Mouse (Mus musculus) mouse embryonic stem cell (cell line): ENCODE measurements around the gene Usp15.

Experiments used
- in situ Hi-C, 2 experiments: fragments of 300-500 bp; cut with MboI; formaldehyde crosslinking; loops; 1 replicate in 1 of 2; 3 replicates in 1 of 2; pipeline ENCODE4 v1.14.3; 2019 to 2020; ENCODE audit warnings: low sequenced_read_pairs in 2 of 2, low pct_unique_long_range_greater_than_20kb in 1 of 2, mixed read lengths in 1 of 2; ENCODE audit not compliant: unreplicated experiment in 1 of 2

Gene Usp15

GRCm38 (mm10) chr10:123116861-123117260 is 79.9 kb downstream of the Usp15 start:
- in situ Hi-C loops = no loop called here

- in situ Hi-C loops = no loop called here
Observed at GRCm38 (mm10) chr10:123113466-123113865, 83.3 kb downstream of the Usp15 start.

- in situ Hi-C loops = no loop called here
Observed at GRCm38 (mm10) chr10:123112787-123113168, 84.0 kb downstream of the Usp15 start.

GRCm38 (mm10) chr10:123112056-123112786 is 84.6 kb downstream of the Usp15 start:
- in situ Hi-C loops = no loop called here

- in situ Hi-C loops = no loop called here
Observed at GRCm38 (mm10) chr10:123110548-123110947, 86.2 kb downstream of the Usp15 start.

GRCm38 (mm10) chr10:123108527-123108926 is 88.3 kb downstream of the Usp15 start:
- in situ Hi-C loops = no loop called here

- in situ Hi-C loops = no loop called here
Observed at GRCm38 (mm10) chr10:123108121-123108520, 88.7 kb downstream of the Usp15 start.

- in situ Hi-C loops = no loop called here
Observed at GRCm38 (mm10) chr10:123101303-123101702, 95.5 kb downstream of the Usp15 start.

GRCm38 (mm10) chr10:123100584-123100983 is 96.2 kb downstream of the Usp15 start:
- in situ Hi-C loops = no loop called here

- in situ Hi-C loops = loop anchor here (10.0 to 25.0 kb wide), 2 partner anchors 290 to 532 kb away; no protein-coding TSS in a partner anchor
Observed at GRCm38 (mm10) chr10:123094504-123094903, 102.3 kb downstream of the Usp15 start.

GRCm38 (mm10) chr10:123092577-123092976 is 104.2 kb downstream of the Usp15 start:
- in situ Hi-C loops = loop anchor here (10.0 to 25.0 kb wide), 2 partner anchors 288 to 530 kb away; no protein-coding TSS in a partner anchor

- in situ Hi-C loops = loop anchor here (10.0 to 25.0 kb wide), 2 partner anchors 287 to 529 kb away; no protein-coding TSS in a partner anchor
Observed at GRCm38 (mm10) chr10:123091737-123092136, 105.1 kb downstream of the Usp15 start.

- in situ Hi-C loops = loop anchor here in 1 of 2 experiments (25.0 kb wide), 1 partner anchor 527 kb away; no protein-coding TSS in a partner anchor
Observed at GRCm38 (mm10) chr10:123089425-123089930, 107.3 kb downstream of the Usp15 start.

- in situ Hi-C loops = loop anchor here in 1 of 2 experiments (25.0 kb wide), 1 partner anchor 525 kb away; no protein-coding TSS in a partner anchor
Observed at GRCm38 (mm10) chr10:123086847-123087246, 109.9 kb downstream of the Usp15 start.

- in situ Hi-C loops = loop anchor here in 1 of 2 experiments (25.0 kb wide), 1 partner anchor 523 kb away; no protein-coding TSS in a partner anchor
Observed at GRCm38 (mm10) chr10:123084900-123085641, 111.7 kb downstream of the Usp15 start.

- in situ Hi-C loops = loop anchor here in 1 of 2 experiments (25.0 kb wide), 1 partner anchor 522 kb away; no protein-coding TSS in a partner anchor
Observed at GRCm38 (mm10) chr10:123084307-123084706, 112.5 kb downstream of the Usp15 start.

- in situ Hi-C loops = loop anchor here in 1 of 2 experiments (25.0 kb wide), 1 partner anchor 514 kb away; no protein-coding TSS in a partner anchor
Observed at GRCm38 (mm10) chr10:123076245-123077023, 120.4 kb downstream of the Usp15 start, which contains the start of gene Mon2. Gene Mon2, minus strand, starts transcription at chr10:123076505.

GRCm38 (mm10) chr10:123075751-123076242 is 121.0 kb downstream of the Usp15 start:
- in situ Hi-C loops = loop anchor here in 1 of 2 experiments (25.0 kb wide), 1 partner anchor 513 kb away; no protein-coding TSS in a partner anchor
